Mouse (Mus musculus) layer of hippocampus, postnatal 14 days (tissue): ENCODE measurements at regions not wholly inside any gene's neighbourhood (a gene's known extent, or its start where the extent isn't known, plus 50 kb on each side); places are given as distances from the start of the nearest gene placed in this dataset.
"Not testable (repeated sequence)": the region's sequence is repeated elsewhere in the genome, so short reads cannot be mapped to it uniquely, and the experiment has no call there.

Experiments used
- DNase-seq, 2 experiments: peaks; one replicate each; pipeline ENCODE4 v3.0.0; 2021 to 2022; ENCODE audit warnings: low spot score in 2 of 2, mixed read lengths in 1 of 2

DNA sequence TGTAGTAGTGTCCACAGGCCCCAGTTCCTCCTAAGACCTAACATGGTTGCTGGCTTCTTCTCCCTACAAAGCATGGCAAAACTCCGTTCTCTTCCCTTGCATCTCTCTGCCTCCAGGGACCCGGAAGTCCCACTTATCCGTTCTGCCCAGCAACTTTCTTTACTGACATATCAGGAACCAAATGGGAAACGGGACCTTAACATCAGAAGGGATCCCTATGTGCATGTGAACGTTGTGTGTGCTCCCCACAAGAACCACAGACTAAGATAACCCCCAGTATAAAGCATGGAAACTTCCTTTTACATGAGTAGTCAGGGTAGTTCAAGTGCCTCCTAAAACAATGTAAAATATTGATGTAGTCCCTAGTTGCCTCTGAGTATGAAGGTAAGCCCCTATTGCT, 61.6 kb downstream of the Zxdb start:
- no peak for DNase-seq

GRCm38 (mm10) chrX:94788331-94788920, 64.1 kb downstream of the Zxdb start:
- DNase-seq, result no peak

GRCm38 (mm10) chrX:94796845-94797244, 72.5 kb downstream of the Zxdb start:
- not testable (repeated sequence) for DNase-seq

DNA sequence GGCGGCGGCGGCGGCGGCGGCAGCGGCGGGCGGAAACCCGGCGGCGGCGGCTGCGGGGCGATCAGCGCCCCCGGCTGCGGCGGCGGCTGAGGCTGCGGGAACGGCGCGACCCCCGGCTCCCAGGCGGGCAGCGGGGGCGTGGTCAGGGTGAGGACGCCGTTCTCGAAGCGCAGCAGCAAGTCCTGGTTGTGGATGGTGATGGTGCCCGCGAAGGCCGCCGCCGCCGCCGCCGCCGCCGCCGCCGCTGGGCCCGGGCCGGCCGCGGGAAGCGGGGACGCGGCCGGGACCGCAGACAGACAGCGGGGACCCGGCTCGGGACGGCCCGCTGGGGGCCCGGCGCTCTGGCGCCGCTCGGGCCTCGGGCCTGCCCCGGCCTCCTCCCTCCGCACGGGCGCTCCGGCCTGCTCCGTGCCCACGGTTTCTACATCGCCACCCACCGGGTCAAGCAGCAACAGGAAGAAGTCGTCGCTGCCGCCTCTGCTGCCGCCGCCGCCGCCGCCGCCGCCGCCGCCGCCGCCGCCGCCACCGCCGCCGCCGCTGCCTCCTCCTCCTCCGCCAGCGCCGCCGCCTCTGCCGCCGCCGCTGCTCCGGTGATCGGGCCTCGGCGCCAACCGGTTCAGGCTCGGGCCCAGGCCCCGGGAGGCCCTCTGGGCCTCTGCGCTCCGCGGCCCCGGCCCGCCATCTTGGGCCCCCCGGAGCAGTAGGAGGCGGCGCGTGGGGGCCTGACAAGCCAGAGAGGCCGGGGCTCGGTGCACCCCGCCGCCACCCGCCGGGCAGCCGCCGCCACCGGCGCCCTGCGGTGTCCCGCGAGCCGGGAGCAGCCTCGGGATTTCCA, 73.2 kb downstream of the Zxdb start:
- DNase-seq, result not testable (repeated sequence)

- not testable (repeated sequence) for DNase-seq
Measured at GRCm38 (mm10) chrX:94798183-94798619, 73.8 kb downstream of the Zxdb start.

DNA sequence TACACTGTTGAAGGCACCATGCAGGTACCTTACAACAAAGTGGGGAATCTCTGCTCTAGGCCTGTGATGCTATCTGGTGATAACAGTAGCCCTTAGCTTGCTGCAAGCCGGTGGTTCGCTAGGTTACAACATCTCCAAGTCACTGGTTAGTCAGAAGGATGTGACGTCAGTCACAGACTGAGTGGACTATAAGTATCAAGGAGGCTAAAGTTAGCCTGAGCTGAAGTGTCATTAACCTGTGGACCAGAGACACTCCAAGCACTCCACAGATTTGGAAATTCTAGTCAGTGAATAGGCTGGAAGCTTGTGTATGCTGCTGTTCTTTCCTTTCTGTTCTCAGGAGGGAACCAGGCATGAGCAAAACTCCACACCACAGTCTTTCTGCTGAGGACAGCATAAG, 88.4 kb downstream of the Zxdb start:
- not testable (repeated sequence) for DNase-seq

- not testable (repeated sequence) for DNase-seq
Measured at GRCm38 (mm10) chrX:94827524-94827923, 103.2 kb downstream of the Zxdb start.

GRCm38 (mm10) chrX:94844110-94844779, 119.9 kb downstream of the Zxdb start:
- peak; percentile 12 to 15 for DNase-seq

DNA sequence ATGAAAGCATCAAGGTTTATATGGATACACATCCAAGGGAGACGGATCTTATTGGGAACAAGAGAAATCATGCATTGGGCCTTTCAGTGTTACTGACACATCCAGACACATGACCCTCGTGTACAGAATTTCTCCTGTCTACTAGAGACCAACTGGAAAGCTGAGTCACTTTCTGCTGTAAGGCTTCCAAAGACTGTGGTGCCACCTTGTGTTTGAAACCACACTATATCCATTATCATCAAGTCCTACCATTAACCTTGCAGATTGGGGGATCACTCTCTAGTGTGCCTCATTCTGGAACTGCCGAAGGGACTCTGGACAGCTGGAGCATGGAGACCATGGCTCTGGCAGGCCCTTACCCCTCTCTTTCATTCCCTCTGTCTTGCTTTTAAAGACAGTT, 125.2 kb downstream of the Zxdb start:
- DNase-seq, result not testable (repeated sequence)

- no peak for DNase-seq
Measured at GRCm38 (mm10) chrX:94857501-94857900, 133.1 kb downstream of the Zxdb start.

DNA sequence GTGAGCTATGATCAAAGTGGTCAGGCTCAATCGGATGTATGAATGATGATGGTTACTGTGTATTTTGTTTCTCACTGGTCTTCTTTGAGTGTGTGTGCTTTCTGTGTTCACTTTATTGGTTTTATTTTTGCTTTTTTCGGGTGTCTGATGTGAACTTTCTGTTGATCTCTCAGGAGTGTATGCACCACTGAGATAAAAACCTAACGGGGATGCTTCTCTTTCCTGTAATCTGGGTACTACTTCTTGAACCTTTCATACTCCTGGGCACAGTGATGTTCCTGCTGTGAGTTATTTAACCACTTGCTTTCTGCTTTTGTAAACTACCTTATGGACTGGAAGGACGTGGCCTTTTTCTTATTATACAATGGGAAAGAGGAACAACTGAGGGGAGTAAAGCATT, 133.6 kb downstream of the Zxdb start:
- DNase-seq, result no peak

DNA sequence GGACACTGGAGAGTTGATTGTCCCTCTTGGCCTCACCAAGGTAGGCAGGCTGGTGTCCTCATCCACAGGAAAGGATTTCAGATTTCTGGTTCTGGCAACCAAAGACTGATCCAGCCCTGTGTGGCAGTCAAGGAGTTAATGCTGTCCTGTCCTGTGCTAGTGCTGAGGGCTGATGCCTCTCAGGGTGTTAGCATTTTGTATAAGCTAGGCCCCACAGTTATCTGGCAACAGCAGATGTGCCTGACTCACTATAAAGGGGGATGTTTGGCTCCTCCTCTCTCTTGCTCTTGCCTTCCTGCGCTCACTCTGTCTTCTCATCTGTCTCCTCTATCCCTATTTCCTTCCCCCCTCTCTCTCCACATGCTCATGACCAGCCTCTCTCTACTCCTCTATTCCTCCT, 138.8 kb downstream of the Zxdb start:
- DNase-seq, result no peak

GRCm38 (mm10) chrX:94865531-94866502, 141.4 kb downstream of the Zxdb start:
- peak; percentile 86 to 89 for DNase-seq

GRCm38 (mm10) chrX:94883547-94883946, 142.9 kb downstream of the Spin4 start:
- DNase-seq, result not testable (repeated sequence)
